Mouse (Mus musculus): ENCODE results near the gene Ndn. TPM values are rescaled to one million over a fixed set of nuclear protein-coding genes. Genes with fewer than 3 reads are reported as not detected.

Gene Ndn
- 100 to 1,000 TPM; 120 to 150 TPM for total RNA-seq (2021)

GRCm38 (mm10) chr7:62346269-62346668 lies at the start of gene Ndn:
Ndn (plus strand) TSS chr7:62346569.
- no peak for DNase-seq (ENCODE audit: extremely low spot score in 1 of 2, low spot score in 1 of 2)

GRCm38 (mm10) chr7:62302451-62302850 lies 43.9 kb upstream of the Ndn start:
- no peak for DNase-seq (ENCODE audit: extremely low spot score in 1 of 2, low spot score in 1 of 2)

GRCm38 (mm10) chr7:62306896-62307614 lies 39.3 kb upstream of the Ndn start:
- no peak for DNase-seq (ENCODE audit: extremely low spot score in 1 of 2, low spot score in 1 of 2)

GRCm38 (mm10) chr7:62316793-62317192 lies 29.6 kb upstream of the Ndn start:
- no peak for DNase-seq (ENCODE audit: extremely low spot score in 1 of 2, low spot score in 1 of 2)

GRCm38 (mm10) chr7:62345411-62345810 lies 958 bp upstream of the Ndn start:
- no peak for DNase-seq (ENCODE audit: extremely low spot score in 1 of 2, low spot score in 1 of 2)

- DNase-seq (ENCODE audit: extremely low spot score in 1 of 2, low spot score in 1 of 2): peak; percentile 73 to 78
Observed at GRCm38 (mm10) chr7:62348106-62348803, 1.9 kb downstream of the Ndn start.

- DNase-seq (ENCODE audit: extremely low spot score in 1 of 2, low spot score in 1 of 2): peak in 1 of 2 experiments; percentile 5
Observed at GRCm38 (mm10) chr7:62348804-62349190, 2.4 kb downstream of the Ndn start.

GRCm38 (mm10) chr7:62351266-62351665 lies 4.9 kb downstream of the Ndn start:
- no peak for DNase-seq (ENCODE audit: extremely low spot score in 1 of 2, low spot score in 1 of 2)

- DNase-seq (ENCODE audit: extremely low spot score in 1 of 2, low spot score in 1 of 2): no peak
Observed at GRCm38 (mm10) chr7:62365039-62365636, 18.8 kb downstream of the Ndn start.

- DNase-seq (ENCODE audit: extremely low spot score in 1 of 2, low spot score in 1 of 2): no peak
Observed at GRCm38 (mm10) chr7:62366730-62367129, 20.4 kb downstream of the Ndn start.

- no peak for DNase-seq (ENCODE audit: extremely low spot score in 1 of 2, low spot score in 1 of 2)
Observed at GRCm38 (mm10) chr7:62375658-62376057, 29.3 kb downstream of the Ndn start.

GRCm38 (mm10) chr7:62376510-62377304 lies 30.3 kb downstream of the Ndn start, which contains the start of gene Magel2:
Magel2 (plus strand) TSS chr7:62377010.
- peak in 1 of 2 experiments; percentile 15 for DNase-seq (ENCODE audit: extremely low spot score in 1 of 2, low spot score in 1 of 2)

GRCm38 (mm10) chr7:62377313-62377712 lies 30.9 kb downstream of the Ndn start:
- DNase-seq (ENCODE audit: extremely low spot score in 1 of 2, low spot score in 1 of 2): no peak

- DNase-seq (ENCODE audit: extremely low spot score in 1 of 2, low spot score in 1 of 2): no peak
Observed at GRCm38 (mm10) chr7:62378529-62378928, 32.2 kb downstream of the Ndn start.

GRCm38 (mm10) chr7:62382391-62382790 lies 36.0 kb downstream of the Ndn start:
- DNase-seq (ENCODE audit: extremely low spot score in 1 of 2, low spot score in 1 of 2): peak in 1 of 2 experiments; percentile 22

- DNase-seq (ENCODE audit: extremely low spot score in 1 of 2, low spot score in 1 of 2): no peak
Observed at GRCm38 (mm10) chr7:62388291-62388690, 41.9 kb downstream of the Ndn start.

GRCm38 (mm10) chr7:62392202-62392601 lies 45.8 kb downstream of the Ndn start:
- DNase-seq (ENCODE audit: extremely low spot score in 1 of 2, low spot score in 1 of 2): no peak
